Mouse (Mus musculus): Measurements from ENCODE around the gene Tmco1.

The Tmco1 gene

GRCm38 (mm10) chr1:167382316-167382715 lies 74.1 kb downstream of the Tmco1 start:
- in situ Hi-C loops (cut with MboI; ENCODE audit: low pct_unique_long_range_greater_than_20kb in 1 of 2, low sequenced_read_pairs in 2 of 2, unreplicated experiment in 1 of 2) = no loop called here

- in situ Hi-C loops (cut with MboI; ENCODE audit: low pct_unique_long_range_greater_than_20kb in 1 of 2, low sequenced_read_pairs in 2 of 2, unreplicated experiment in 1 of 2) = no loop called here
Observed at GRCm38 (mm10) chr1:167382763-167383162, 74.6 kb downstream of the Tmco1 start.

GRCm38 (mm10) chr1:167383178-167383577 lies 75.0 kb downstream of the Tmco1 start:
- in situ Hi-C loops (cut with MboI; ENCODE audit: low pct_unique_long_range_greater_than_20kb in 1 of 2, low sequenced_read_pairs in 2 of 2, unreplicated experiment in 1 of 2) = no loop called here
